Mouse (Mus musculus) lung, embryonic 14.5 days (tissue): ENCODE results near the gene Serp2. TPM values are rescaled to one million over a fixed set of nuclear protein-coding genes. Genes with fewer than 3 reads are reported as not detected.

Experiments used
- ATAC-seq: fragments of 200-750 bp; cut with Nextera tagmentation; 2 replicates; pipeline ENCODE4 v1.8.0; 2017; ENCODE audit warnings: mild to moderate bottlenecking, moderate TSS enrichment, moderate library complexity; ENCODE audit not compliant: insufficient read depth
- DNase-seq: peaks from one replicate; pipeline ENCODE4 v3.0.0-alpha.2; 2015
- H3K27ac ChIP-seq: fragments of 300-500 bp; sonication (generic); 2 replicates; pipeline ENCODE4 v1.5.1; 2014; ENCODE audit warnings: low read depth, mild to moderate bottlenecking, moderate library complexity
- H3K27me3 ChIP-seq: fragments of 300-500 bp; sonication (generic); 2 replicates; pipeline ENCODE4 v1.6.1; 2014; ENCODE audit warnings: low read length, control low read depth; ENCODE audit not compliant: insufficient read depth
- H3K36me3 ChIP-seq: fragments of 300-500 bp; sonication (generic); 2 replicates; pipeline ENCODE4 v1.6.1; 2014; ENCODE audit warnings: control low read depth; ENCODE audit not compliant: insufficient read depth
- H3K4me1 ChIP-seq: fragments of 300-500 bp; sonication (generic); 2 replicates; pipeline ENCODE4 v1.6.1; 2014; ENCODE audit warnings: antibody characterized with exemption, control low read depth; ENCODE audit not compliant: insufficient read depth
- H3K4me2 ChIP-seq: fragments of 300-500 bp; sonication (generic); 2 replicates; pipeline ENCODE4 v1.6.1; 2014; ENCODE audit warnings: mild to moderate bottlenecking
- H3K4me3 ChIP-seq: fragments of 300-500 bp; sonication (generic); 2 replicates; pipeline ENCODE4 v1.5.1; 2014; ENCODE audit warnings: low read depth, low read length
- H3K9ac ChIP-seq: fragments of 300-500 bp; sonication (generic); 2 replicates; pipeline ENCODE4 v1.6.1; 2014
- H3K9me3 ChIP-seq: fragments of 300-500 bp; sonication (generic); 2 replicates; pipeline ENCODE4 v1.6.1; 2016; ENCODE audit warnings: low read depth, low read length, control low read depth
- CTCF ChIP-seq: IDR thresholded peaks from 2 replicates; pipeline ENCODE4 v1.5.1; 2016; ENCODE audit warnings: antibody characterized with exemption, low read depth
- WGBS: fragments of 180-500 bp; shearing (Covaris S2); extraction: QIAGEN DNeasy Blood & Tissue Kit; methylation state at CpG from one replicate; pipeline ENCODE4 v1.1.7; 2014; 5-methylcytosine and 5-hydroxymethylcytosine counted together
- polyA plus RNA-seq: library from polyadenylated mRNA; unstranded; fragments of >200 nt; fragmentation: Nextera tagmentation; extraction: Ambion mirVana; gene quantifications from 2 replicates; pipeline ENCODE4 v1.2.1, GENCODE M21; 2014

Serp2 gene
- polyA plus RNA-seq, 1 experiment from 2014 or later, result 7.7 TPM

DNA sequence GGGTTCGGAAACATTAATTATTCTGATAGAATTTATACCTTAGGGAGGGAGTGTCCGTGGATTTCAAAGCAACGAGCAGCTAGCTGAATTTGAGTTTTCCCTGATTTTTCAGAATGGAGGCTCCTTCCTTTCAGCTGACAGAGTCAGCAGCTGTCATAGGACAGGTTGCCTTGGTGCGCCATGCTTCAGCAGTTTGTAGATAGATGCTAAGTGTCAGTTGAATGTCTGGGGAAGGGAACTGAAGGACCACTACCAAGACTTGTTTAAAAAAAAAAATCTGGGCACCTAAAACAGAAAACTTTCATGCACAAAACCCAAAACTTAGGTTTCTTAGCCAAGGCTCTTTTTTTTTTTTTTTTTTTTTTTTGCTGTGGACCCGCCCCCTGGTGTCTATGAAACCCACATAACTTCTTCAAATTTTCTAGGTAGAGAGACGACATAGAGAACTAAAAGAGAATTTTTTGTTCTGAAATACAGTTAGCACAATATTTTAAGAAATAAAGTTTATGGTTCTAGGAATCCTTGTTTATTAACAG is 42.6 kb downstream of the Serp2 start:
- no peak overlapping the region for H3K4me3 ChIP-seq
- no peaks in the 10 kb centered on the region for H3K27me3 ChIP-seq
- peak overlapping the region; percentile 39 for H3K4me2 ChIP-seq
- H3K4me1 ChIP-seq, result peaks cover 20% of the 10 kb centered on the region
- peaks cover 5% of the 10 kb centered on the region; the same call in 1 of the 2 replicates for H3K36me3 ChIP-seq
- TF ChIP-seq CTCF, result no peak
- no peak for DNase-seq
- no peak overlapping the region for H3K9ac ChIP-seq
- no peak for ATAC-seq
- no peaks in the 10 kb centered on the region for H3K9me3 ChIP-seq
- WGBS, result 37% methylated on average over 6 of the region's 6 CpGs
- H3K27ac ChIP-seq, result no peak overlapping the region; the same call in 1 of the 2 replicates

DNA sequence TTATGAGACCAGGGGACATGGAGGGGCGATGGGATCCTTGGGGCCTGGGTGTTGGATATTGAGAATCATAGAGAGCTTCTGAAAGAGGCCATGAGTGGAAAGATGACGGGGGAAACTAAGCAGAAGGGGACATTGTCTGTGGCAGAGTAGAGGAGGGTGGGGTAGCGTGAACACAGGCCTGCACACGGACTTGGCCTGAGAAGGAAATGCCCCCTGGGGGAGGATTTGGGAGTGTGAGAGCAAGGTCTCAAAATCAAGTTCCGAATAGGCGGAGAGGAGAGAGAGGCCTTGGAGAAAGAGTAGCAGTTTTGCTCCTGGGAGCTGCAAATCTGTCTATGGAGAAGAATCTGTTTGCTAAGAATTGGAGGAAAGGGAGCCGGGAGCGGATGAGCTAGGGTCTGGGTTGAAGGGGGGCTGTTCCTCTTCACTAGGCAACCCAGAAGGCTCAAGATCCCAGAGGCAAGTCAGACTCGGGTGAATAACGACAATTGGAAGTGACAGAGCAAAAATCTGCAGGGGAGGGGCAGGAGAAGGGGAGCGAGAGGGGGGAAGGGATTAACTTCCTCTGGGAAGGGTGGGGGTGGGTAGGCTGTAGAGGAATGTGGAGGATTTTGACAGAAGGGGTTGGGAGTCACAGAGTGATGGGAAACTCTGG is 43.2 kb downstream of the Serp2 start:
- Histone ChIP-seq H3K9me3 (no peaks in the 10 kb centered on the region), H3K9ac (peak overlapping the region; percentile 33; the same call in 1 of the 2 replicates), H3K27ac (peak overlapping the region; percentile 71; the same call in 1 of the 2 replicates), H3K4me3 (no peak overlapping the region), H3K27me3 (no peaks in the 10 kb centered on the region), H3K36me3 (peaks cover 8% of the 10 kb centered on the region; the same call in 1 of the 2 replicates), H3K4me2 (peak overlapping the region; percentile 39), H3K4me1 (peaks cover 20% of the 10 kb centered on the region)
- WGBS, result 25% methylated on average over 11 of the region's 11 CpGs
- TF ChIP-seq CTCF, result 0 out of 2 replicates have a peak, but pooled peaks have one; percentile 4
- ATAC-seq (peak; percentile 22; the same call in 1 of the 2 replicates), DNase-seq (peak; percentile 63)

DNA sequence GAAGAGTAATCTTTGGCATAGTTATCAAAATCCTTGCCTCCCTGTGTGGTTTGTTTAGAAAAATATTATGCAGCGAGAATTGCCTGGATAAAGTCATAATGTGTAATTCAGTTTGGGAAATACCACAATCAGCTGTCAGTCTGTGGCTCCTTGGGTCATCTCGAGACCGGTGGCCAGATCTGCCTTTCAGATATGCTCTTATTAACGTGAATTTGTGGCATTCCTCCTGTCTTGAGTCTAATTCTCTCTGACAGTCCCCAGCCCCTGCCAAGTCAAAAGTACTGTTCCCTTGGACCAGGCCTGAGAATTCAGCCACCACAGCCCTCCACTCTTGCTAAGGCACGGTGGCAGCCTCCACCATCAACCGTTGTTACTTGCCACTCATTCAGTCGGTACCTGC is 44.7 kb downstream of the Serp2 start:
- no peak for DNase-seq
- no peak for ATAC-seq
- 79% methylated on average over 7 of the region's 7 CpGs for WGBS
- no peak overlapping the region for H3K27ac ChIP-seq
- peaks cover 22% of the 10 kb centered on the region for H3K4me1 ChIP-seq
- peaks cover 22% of the 10 kb centered on the region for H3K36me3 ChIP-seq
- H3K9ac ChIP-seq, result no peak overlapping the region
- no peak overlapping the region for H3K4me2 ChIP-seq
- no peak overlapping the region for H3K4me3 ChIP-seq
- H3K9me3 ChIP-seq, result no peaks in the 10 kb centered on the region
- TF ChIP-seq CTCF, result no peak
- no peaks in the 10 kb centered on the region for H3K27me3 ChIP-seq

DNA sequence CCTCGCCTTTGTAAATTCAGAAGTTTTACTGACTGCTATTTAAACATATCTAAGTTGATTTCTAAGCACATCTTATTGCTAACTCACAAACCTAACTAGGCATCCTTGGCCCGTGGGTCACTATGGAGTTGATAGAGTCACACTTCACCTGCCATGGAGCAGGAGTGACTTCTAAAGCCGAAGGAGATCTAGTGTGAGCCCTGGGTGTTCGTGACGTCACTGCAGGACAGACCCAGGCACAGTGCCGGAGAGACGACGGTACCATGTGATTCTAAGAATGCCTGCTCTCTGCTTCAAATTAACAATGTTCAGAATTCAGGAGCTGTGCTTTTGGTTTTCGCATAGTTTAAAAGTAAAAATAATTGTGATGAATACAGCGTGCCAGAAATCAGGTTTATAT is 48.0 kb downstream of the Serp2 start:
- Histone ChIP-seq H3K27me3 (no peaks in the 10 kb centered on the region), H3K36me3 (peaks cover 30% of the 10 kb centered on the region), H3K4me1 (peaks cover 11% of the 10 kb centered on the region), H3K27ac (peak overlapping the region; percentile 2; the same call in 1 of the 2 replicates), H3K4me2 (no peak overlapping the region), H3K9ac (no peak overlapping the region), H3K9me3 (no peaks in the 10 kb centered on the region), H3K4me3 (no peak overlapping the region)
- whole genome bisulfite sequencing, result 66% methylated on average over 10 of the region's 10 CpGs
- no peak for TF ChIP-seq CTCF
- ATAC-seq (no peak), DNase-seq (no peak)

DNA sequence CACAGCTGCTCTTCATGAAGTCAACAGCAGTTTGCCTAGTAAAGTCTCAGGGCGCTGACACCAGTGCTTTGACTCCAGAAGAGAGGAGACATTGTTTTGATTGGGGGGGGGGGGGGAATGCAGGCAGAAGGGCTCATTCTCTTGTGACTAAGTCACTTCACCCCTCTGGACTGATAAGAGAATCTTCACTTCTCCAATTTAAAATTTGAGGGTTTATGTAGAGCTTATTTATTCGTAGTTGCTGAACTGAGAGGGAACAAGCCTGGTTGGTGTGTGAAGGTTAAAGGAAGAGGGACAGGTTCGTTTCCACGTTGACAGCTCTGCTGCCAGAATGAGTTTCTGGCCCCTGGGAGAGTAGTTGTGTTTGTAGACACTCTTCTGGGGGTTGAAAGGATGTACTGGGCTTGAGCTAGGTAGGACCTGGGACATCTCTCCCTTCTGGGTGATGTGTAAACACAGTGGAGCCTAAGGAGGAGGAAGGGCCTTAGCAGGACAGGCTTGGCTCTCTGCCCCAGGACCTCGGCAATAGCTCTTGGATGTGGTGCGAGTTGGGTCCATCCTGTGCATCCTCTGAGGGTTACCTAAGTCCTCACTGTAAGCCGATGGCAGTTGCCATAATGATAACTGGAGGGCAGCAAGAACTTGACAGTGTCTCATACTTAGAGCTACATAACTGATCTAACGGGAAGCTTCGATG is 48.7 kb downstream of the Serp2 start:
- peak overlapping the region; percentile 16; the same call in 1 of the 2 replicates for H3K27ac ChIP-seq
- TF ChIP-seq CTCF, result no peak
- WGBS, result 72% methylated on average over 9 of the region's 9 CpGs

DNA sequence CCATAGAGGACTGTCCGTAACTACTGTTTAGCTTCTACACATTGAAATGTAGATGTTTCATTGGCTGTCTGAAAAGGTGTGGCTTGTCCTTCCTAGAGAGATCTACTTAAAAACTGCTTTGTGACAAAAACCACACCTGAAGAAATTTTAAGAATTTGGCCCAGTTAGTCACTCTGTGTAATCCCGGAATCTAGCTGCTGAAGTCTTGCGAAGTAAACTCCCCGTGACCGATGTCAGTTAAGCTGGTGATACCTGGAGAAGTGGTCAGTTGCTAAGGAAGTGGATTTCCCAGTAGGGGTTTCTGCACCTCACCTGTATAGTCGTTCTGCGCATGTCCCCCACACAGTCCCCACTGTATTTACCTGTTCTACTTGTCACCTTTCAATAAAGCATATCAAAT is 49.3 kb downstream of the Serp2 start:
- H3K4me3 ChIP-seq, result peak overlapping the region; percentile 83
- ATAC-seq (no peak), DNase-seq (no peak)
- H3K27me3 ChIP-seq, result no peaks in the 10 kb centered on the region
- H3K4me1 ChIP-seq, result peaks cover 5% of the 10 kb centered on the region; the same call in 1 of the 2 replicates
- no peak for TF ChIP-seq CTCF
- peak overlapping the region; percentile 92 for H3K4me2 ChIP-seq
- no peak overlapping the region for H3K9ac ChIP-seq
- H3K27ac ChIP-seq, result no peak overlapping the region
- H3K36me3 ChIP-seq, result peaks cover 30% of the 10 kb centered on the region
- no peaks in the 10 kb centered on the region for H3K9me3 ChIP-seq
- 83% methylated on average over 7 of the region's 7 CpGs for WGBS

More for the DNA sequence above, 48.7 kb downstream of the Serp2 start:
- Histone ChIP-seq H3K36me3 (peaks cover 30% of the 10 kb centered on the region), H3K4me2 (peak overlapping the region; percentile 92), H3K4me1 (peaks cover 5% of the 10 kb centered on the region; the same call in 1 of the 2 replicates), H3K9ac (no peak overlapping the region), H3K27me3 (no peaks in the 10 kb centered on the region), H3K4me3 (peak overlapping the region; percentile 83; the same call in 1 of the 2 replicates), H3K9me3 (no peaks in the 10 kb centered on the region)
- ATAC-seq (no peak), DNase-seq (no peak)
